9 mouse cellular contexts compared by ENCODE assay signal in the genomic region with DNA sequence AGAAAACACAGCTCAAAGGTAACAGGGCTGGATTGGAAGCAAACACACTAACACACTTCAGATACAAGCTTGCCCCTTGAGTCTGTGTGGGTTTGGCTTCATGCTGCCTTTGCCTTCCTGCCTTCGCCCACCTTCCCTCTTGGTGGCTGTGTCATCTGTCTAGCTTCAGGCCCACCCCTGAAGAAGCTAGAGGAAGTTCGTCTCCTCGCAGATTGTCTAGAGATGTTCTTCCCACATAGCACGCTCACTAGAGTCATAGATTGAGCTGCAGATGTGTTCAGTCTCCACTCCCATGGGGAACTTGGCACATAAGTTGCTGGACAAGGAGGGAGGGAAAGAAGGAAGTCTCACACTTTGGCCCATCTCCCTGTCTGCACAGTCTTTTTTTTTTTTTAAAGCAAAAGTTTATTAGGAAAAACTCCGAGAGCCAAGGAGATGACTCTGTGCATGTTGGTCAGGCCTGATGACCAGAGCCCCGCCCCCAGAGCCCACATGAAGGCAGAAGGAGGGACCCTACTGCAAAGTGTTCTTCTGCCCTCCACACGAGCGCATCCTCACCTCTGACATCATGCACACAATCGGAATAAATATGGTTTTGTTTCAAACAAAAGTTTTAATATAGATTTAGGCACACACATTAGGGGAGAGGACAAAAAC. TPM values are rescaled to one million over a fixed set of nuclear protein-coding genes. Genes with fewer than 3 reads are reported as not detected.
DNase-seq lines count a peak whose midpoint lies in the region; ATAC-seq and TF ChIP-seq lines count a peak whose summit lies in the region.
"Had no signal": no experiment of that assay in that cellular context is flagged by ENCODE, and none has a peak within 500 bp of the region (broad histone marks: within the 10 kb centered on the region; RNA-seq: fewer than 3 reads in every experiment).

No protein-coding gene starts in this region.

- no peak for TF ChIP-seq CTCF in gastrocnemius, adult 2 months (IDR thresholded peaks at IDR 0.05)
- TF ChIP-seq CTCF in thymus, adult 2 months (IDR thresholded peaks at IDR 0.05; ENCODE audit: borderline replicate concordance, control insufficient read depth, extremely low read depth, insufficient read depth, low read length, poor library complexity) = no peak
- no peak for TF ChIP-seq CTCF in stomach, postnatal 0 days (IDR thresholded peaks at IDR 0.05; ENCODE audit: low read depth)

- no peaks in the 10 kb centered on the region for H3K9me3 ChIP-seq in stomach, postnatal 0 days (ENCODE audit: control insufficient read depth, low read length)
- H3K9me3 ChIP-seq: limb, embryonic 12.5 days had no signal

- H3K4me1 ChIP-seq in thymus, adult 2 months (replicated peaks; ENCODE audit: control insufficient read depth, insufficient read depth, low read length) = peaks cover 21% of the 10 kb centered on the region
- H3K4me1 ChIP-seq in stomach, postnatal 0 days (replicated peaks; ENCODE audit: control insufficient read depth, insufficient read depth) = no peaks in the 10 kb centered on the region

- ATAC-seq in stomach, postnatal 0 days (ENCODE audit: low FRiP score, low TSS enrichment) = no peak

- DNase-seq in gastrocnemius, adult 2 months = peak; percentile 44
- no peak for DNase-seq in gastrocnemius, adult 8-10 months (ENCODE audit: low spot score in 2 of 2)
- peak; percentile 72 for DNase-seq in layer of hippocampus, adult 9-11 months
- DNase-seq in layer of hippocampus, postnatal 14 days (ENCODE audit: low spot score in 2 of 2) = no peak
- no peak for DNase-seq in thymus, adult 2 months
- DNase-seq in thymus, postnatal 14 days = no peak
- no peak for DNase-seq in stomach, postnatal 0 days (ENCODE audit: low spot score)
- no peak for DNase-seq in T-cell, adult 2 months (ENCODE audit: low spot score)

- peaks cover 5% of the 10 kb centered on the region for H3K36me3 ChIP-seq in thymus, adult 2 months (ENCODE audit: control insufficient read depth, insufficient read depth, low read length)
- H3K36me3 ChIP-seq in stomach, postnatal 0 days (ENCODE audit: control insufficient read depth, insufficient read depth, low read length) = peaks cover 2% of the 10 kb centered on the region; the same call in 1 of the 2 replicates

- H3K27ac ChIP-seq in gastrocnemius, adult 2 months = peak overlapping the region; percentile 99
- peak overlapping the region; percentile 31; the same call in 1 of the 2 replicates for H3K27ac ChIP-seq in thymus, adult 2 months (ENCODE audit: control insufficient read depth, insufficient read depth, low read length)
- H3K27ac ChIP-seq in stomach, postnatal 0 days (replicated peaks) = peak overlapping the region; percentile 70; the same call in 1 of the 2 replicates
- H3K27ac ChIP-seq: limb, embryonic 12.5 days had no signal

- WGBS in thymus, adult 2 months = 66% methylated on average over 9 of the region's 9 CpGs
- WGBS in stomach, postnatal 0 days = 58% methylated on average over 9 of the region's 9 CpGs

- no peaks in the 10 kb centered on the region for H3K27me3 ChIP-seq in thymus, adult 2 months (ENCODE audit: control insufficient read depth, insufficient read depth, low read length)
- no peaks in the 10 kb centered on the region for H3K27me3 ChIP-seq in stomach, postnatal 0 days (ENCODE audit: control insufficient read depth, insufficient read depth, low read length)
- H3K27me3 ChIP-seq: limb, embryonic 12.5 days had no signal

- no peak for TF ChIP-seq POLR2A in thymus, adult 2 months (IDR thresholded peaks at IDR 0.05; ENCODE audit: control insufficient read depth, extremely low read depth, insufficient read depth, low read length, poor library complexity)

- peak overlapping the region; percentile 85; the same call in 1 of the 2 replicates for H3K4me3 ChIP-seq in gastrocnemius, adult 2 months
- no peak overlapping the region for H3K4me3 ChIP-seq in thymus, adult 2 months (ENCODE audit: control insufficient read depth, insufficient read depth, low read length)
- H3K4me3 ChIP-seq in stomach, postnatal 0 days (ENCODE audit: low read depth, low read length) = no peak overlapping the region
- H3K4me3 ChIP-seq: limb, embryonic 12.5 days had no signal

- no peak overlapping the region for H3K9ac ChIP-seq in stomach, postnatal 0 days (ENCODE audit: low read length)
- H3K9ac ChIP-seq: limb, embryonic 12.5 days had no signal

- no peak overlapping the region for H3K4me2 ChIP-seq in stomach, postnatal 0 days (replicated peaks; ENCODE audit: low read depth)
- H3K4me2 ChIP-seq: limb, embryonic 12.5 days had no signal

- intact Hi-C loops in gastrocnemius, adult 2 months (cut with DNase I) = loop anchor here (1.0 kb wide), 1 partner anchor 67 kb away; no protein-coding TSS in a partner anchor

- no peak for TF ChIP-seq EP300 in stomach, postnatal 0 days (optimal IDR thresholded peaks at IDR 0.05)

RNA-seq across cellular contexts. Expression of gene Sdhb, which starts 3.1 kb away (rescaled TPM):
- total RNA-seq in gastrocnemius, adult 2 months (2021) = 100 to 1,000 TPM; 483 to 898 TPM
- 100 to 1,000 TPM; 520 to 588 (median 538) TPM for total RNA-seq in gastrocnemius, adult 8-10 months (2022)
- 100 to 1,000 TPM; 190 to 198 TPM for total RNA-seq in layer of hippocampus, postnatal 14 days (2021)
- polyA plus RNA-seq in thymus, adult 2 months (2012; rRNA removed) = 194 and 239 TPM in 2 replicates
- polyA plus RNA-seq in stomach, postnatal 0 days (2015; fragmentation: Nextera tagmentation; extraction: Ambion mirVana) = 374 and 382 TPM in 2 replicates

RNA-seq across cellular contexts. Expression of gene Atp13a2, which starts 22.6 kb away (rescaled TPM):
- 10 to 100 TPM; 20.0 to 23.7 TPM for total RNA-seq in gastrocnemius, adult 2 months (2021)
- total RNA-seq in gastrocnemius, adult 8-10 months (2022) = 10 to 100 TPM; 17.2 to 22.5 (median 18.4) TPM
- 100 to 1,000 TPM; 206 to 215 TPM for total RNA-seq in layer of hippocampus, postnatal 14 days (2021)
- polyA plus RNA-seq in thymus, adult 2 months (2012; rRNA removed) = 300 and 301 TPM in 2 replicates
- polyA plus RNA-seq in stomach, postnatal 0 days (2015; fragmentation: Nextera tagmentation; extraction: Ambion mirVana) = 14.4 and 15.9 TPM in 2 replicates

RNA-seq across cellular contexts. Expression of gene Mfap2, which starts 46.1 kb away (rescaled TPM):
- 1 to 10 TPM; 1.5 to 4.7 TPM for total RNA-seq in gastrocnemius, adult 2 months (2021)
- total RNA-seq in gastrocnemius, adult 8-10 months (2022) = 1 to 10 TPM in 2 of 4 experiments, under 1 TPM in 2; 0.48 to 2.2 (median 1.3) TPM
- 10 to 100 TPM; 11.3 to 14.1 TPM for total RNA-seq in layer of hippocampus, postnatal 14 days (2021)
- 6.1 and 7.0 TPM in 2 replicates for polyA plus RNA-seq in thymus, adult 2 months (2012; rRNA removed)
- 244 and 247 TPM in 2 replicates for polyA plus RNA-seq in stomach, postnatal 0 days (2015; fragmentation: Nextera tagmentation; extraction: Ambion mirVana)

RNA-seq across cellular contexts. Expression of gene Padi2, which starts 57.9 kb away (rescaled TPM):
- 100 to 1,000 TPM in 1 of 2 experiments, 10 to 100 TPM in 1; 77.0 to 273 TPM for total RNA-seq in gastrocnemius, adult 2 months (2021)
- 100 to 1,000 TPM in 2 of 4 experiments, 10 to 100 TPM in 2; 91.7 to 147 (median 109) TPM for total RNA-seq in gastrocnemius, adult 8-10 months (2022)
- 10 to 100 TPM; 12.0 to 16.8 TPM for total RNA-seq in layer of hippocampus, postnatal 14 days (2021)
- 19.5 and 21.9 TPM in 2 replicates for polyA plus RNA-seq in thymus, adult 2 months (2012; rRNA removed)
- 0.64 and 0.69 TPM in 2 replicates for polyA plus RNA-seq in stomach, postnatal 0 days (2015; fragmentation: Nextera tagmentation; extraction: Ambion mirVana)

Comparison
In these comparisons a context has a peak if more than half of its experiments do, and no peak if none do; other contexts are left out.
1. DNase-seq: peak in gastrocnemius, adult 2 months (single experiment) and layer of hippocampus, adult 9-11 months (single experiment); none in gastrocnemius, adult 8-10 months (0 of 2), layer of hippocampus, postnatal 14 days (0 of 2), thymus, adult 2 months (single experiment), thymus, postnatal 14 days (single experiment), stomach, postnatal 0 days (single experiment) and T-cell, adult 2 months (single experiment).
2. H3K27ac ChIP-seq: peak in every context shown above with its lines; median percentile 99 in gastrocnemius, adult 2 months; 70 in stomach, postnatal 0 days; 31 in thymus, adult 2 months.
3. RNA of gene Atp13a2, which starts 22.6 kb away (total RNA-seq): 206 to 215 TPM in layer of hippocampus, postnatal 14 days; 20.0 to 23.7 TPM in gastrocnemius, adult 2 months and 17.2 to 22.5 TPM in gastrocnemius, adult 8-10 months; every median in the first group is over 4 times any median in the second.